Mouse (Mus musculus): ENCODE data around the gene 3110082I17Rik.

The 3110082I17Rik gene

DNA sequence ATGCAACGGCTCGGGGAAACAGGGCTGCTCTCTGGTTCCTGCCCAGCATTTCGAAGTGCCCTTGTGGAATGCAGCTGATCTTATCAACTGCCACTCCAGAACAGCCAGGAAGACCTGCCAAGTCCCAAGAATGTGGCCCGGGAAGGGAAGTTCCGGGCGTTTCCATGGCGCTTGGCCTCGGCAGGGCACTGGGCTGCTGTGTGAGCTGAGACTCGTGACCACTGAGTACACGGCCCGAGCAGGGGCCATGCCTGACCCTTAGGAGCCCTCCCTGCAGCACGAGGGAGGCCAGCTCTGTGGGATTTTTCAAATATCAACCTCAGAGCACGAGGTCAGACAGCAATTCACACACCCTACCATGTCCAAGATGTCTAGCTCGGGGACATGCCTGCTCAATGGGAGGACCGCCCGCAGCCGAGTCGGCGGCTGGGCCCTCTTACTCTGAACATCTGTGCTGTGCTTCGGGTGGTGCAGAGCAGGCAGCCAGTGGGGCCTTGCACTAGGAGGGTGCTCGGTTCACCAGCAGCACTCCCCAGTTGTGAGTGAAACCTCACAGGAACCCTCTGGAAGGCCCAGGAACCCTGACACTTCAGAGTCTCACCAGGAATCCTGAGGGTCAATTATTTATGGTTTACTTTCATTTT is 81.2 kb downstream of the 3110082I17Rik start:
- in situ Hi-C loops (cut with MboI, MseI): no loop called here

DNA sequence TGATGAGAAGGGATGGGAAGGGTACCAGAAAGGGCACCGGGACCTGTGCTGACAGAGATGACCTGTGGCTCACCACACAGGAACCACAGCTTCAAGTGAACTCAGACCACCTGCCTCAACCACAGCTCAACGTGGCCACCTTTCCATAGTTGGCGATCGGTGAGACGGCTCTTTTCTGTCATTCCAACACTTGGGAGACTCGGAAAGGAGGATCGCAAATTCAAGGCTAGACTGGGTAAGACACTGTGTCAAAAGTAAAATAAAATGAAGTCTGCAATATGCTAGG is 82.1 kb downstream of the 3110082I17Rik start:
- in situ Hi-C loops (cut with MboI, MseI): no loop called here

DNA sequence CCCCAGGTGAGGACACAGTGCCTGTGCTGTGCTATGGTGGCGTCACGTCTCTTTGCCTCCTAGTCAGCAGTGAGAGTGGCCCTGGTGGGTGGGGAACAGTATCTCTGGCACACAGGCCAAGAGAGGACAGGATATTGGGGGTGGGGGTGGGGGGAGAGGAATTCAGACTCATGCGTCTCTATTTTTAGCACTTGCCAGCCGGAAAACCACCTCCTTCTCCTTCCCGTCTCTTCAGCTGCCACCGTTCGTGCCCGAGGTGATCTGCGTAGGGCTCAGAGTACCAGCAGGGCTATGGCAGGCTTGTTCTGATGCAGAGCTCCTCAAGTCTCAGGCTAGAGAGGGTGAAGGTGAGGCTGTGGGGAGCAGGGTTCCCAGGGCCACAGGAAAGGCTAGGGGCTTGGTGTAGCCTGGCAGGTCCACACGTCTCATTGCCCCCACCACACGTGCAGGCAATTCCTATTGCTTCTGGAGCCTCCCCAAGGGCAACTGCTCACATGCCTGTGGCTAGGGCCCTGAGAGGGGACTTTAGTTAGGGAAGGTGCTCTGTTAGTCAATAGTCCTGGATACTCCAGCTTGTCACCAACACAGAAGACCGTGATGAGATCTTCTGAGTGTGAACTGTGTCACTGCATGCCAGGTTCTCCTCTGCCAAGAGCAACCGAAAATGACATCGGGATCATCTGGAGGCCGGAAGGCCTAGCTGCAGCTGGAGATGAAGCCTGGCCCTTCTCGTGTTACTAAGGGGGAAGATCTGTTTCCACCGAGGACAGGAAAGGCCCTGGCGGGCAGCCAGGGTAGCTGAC is 82.7 kb downstream of the 3110082I17Rik start, which contains the start of gene Gpr146:
Gpr146 (plus strand) TSS at position 230 of the 803 bp plus-strand sequence.
- in situ Hi-C loops (cut with MboI, MseI): no loop called here

DNA sequence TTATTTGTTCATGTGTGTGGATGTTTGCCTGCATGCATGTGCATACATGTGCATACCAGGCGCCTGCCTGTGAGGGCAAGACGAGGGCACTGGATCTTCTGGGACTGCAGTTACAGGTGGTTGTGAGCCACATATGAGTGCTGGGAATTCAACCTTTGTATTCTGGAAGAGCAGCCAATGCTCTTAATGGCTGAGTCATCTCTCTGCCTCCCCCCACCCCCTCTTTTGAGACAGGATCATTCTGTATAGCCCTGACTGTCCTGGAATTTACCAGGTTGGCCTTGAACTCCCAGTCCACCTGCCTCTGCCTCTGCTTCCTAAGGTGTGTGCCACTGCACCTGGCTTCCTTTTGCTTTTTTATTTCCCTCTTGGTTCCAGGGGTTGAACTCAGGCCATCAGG is 85.5 kb downstream of the 3110082I17Rik start:
- in situ Hi-C loops (cut with MboI, MseI): no loop called here

DNA sequence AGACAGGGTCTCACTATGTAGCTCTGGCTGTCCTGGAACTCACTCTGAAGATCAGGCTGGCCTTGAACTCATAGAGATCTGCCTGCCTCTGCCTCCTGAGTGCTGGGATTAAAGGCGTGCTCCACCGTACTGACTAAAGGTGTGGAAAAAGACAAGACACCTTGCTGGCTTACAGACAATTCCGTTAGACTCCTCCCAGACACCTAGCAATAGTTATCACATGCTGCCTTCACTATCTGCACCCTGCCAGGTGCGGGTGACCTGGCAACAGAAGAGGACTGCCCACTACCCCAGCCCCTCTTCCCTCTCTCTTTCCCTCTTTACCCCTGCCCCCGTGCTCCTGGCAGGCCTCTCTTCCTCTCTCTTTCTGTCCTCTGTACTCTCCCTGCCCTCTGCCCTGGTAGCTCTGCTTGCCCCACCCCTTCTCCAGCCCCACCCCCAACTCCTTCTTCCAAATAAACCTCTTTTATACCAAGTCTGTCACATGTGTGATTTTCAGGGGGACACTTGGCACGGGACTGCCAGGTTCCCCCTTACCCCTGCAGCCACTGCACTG is 86.4 kb downstream of the 3110082I17Rik start:
- in situ Hi-C loops (cut with MboI, MseI): no loop called here

DNA sequence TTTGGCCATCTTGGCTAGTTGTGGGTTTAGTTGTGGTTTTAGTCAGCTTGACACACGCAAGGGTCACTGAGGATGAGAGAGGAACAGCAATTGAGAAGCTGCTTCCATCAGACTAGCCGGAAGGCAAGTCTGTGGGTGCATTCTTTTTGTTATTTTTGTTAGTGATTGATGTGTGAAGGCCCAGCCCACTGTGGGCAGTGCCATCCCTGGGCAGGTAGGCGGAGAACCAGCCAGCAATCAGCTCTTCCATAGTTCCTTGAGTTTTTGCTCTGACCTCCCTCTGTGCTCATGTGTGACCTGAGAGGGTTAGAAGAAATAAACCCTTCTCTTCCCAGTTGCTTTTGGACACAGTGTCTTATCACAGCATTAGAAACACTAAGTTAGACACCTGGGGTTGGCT is 87.2 kb downstream of the 3110082I17Rik start:
- in situ Hi-C loops (cut with MboI, MseI): no loop called here

DNA sequence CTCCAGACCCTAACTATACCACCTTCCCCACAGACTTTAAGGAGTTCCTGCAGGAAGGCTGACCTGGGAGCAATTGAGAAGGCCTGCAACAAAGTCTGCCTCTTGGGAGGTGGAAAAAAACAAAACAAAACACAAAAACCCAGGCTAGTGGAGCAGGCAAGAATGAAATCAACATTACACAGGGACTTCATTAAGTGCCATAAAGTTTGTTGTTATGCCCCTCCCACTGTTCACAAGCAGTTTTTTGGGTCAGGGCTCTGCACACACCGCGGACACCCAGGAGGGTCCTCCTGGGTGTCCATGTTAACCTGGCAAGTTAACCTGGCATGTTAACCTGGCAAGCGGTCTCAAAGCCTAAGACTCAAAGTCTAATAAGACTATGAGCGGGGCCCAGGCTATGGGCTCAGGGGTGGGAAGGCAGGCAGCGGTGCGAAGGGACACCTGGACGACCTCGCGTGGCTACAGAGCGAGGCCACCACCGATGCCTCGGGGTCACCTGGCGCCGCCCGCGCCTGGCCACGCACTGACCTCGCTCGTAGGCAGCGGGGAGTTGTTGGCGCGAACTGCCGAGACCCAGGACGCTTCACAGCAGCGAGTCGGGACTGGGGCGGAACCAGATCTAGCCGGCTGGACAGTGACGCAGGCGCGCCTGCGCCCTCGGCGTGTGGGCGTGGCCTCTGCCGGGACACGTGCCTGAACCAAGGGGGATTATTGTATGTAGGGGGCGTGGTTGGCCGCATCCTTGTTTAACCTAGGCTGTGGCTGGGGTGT is 88.5 kb downstream of the 3110082I17Rik start:
- in situ Hi-C loops (cut with MboI, MseI): no loop called here

DNA sequence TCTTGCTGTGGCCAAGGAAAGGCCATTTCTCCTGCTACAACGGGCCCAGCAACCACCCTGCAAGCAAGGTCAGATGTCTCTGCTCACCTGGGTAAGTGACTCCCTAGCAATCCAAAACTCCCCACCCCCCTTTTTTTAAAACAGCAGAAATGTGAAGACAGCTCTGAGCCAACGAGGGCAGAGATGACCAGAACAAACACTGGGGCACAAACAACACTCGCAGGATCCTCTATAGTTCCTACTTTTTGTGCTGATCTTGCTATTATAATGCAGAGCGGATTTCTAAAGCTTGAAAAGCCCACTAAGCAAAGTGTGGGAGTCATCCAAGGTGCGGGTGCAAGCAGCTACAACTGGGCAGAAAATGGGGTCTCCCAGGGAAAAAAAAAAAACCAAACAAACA is 89.2 kb downstream of the 3110082I17Rik start:
- in situ Hi-C loops (cut with MboI, MseI): no loop called here

DNA sequence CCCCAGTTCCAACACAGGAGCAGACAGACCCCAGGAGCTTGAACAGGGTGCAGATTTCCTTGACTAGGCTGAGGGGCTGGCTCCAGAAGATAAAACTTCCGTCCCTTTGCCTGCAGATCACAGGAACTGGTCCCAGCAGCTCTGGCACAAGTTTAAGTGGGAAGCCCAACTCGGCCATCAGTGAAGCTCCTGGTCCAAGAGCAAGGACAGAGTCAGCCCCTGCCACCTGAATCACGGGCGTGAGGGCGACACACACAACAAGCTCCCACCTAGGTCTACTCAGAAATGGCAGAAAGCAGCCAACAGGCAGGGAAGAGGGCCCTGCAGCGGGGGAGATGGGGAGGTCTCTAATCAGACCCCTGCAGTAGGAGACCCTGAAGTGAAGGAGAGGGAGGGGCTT is 90.0 kb downstream of the 3110082I17Rik start:
- in situ Hi-C loops (cut with MboI, MseI): no loop called here

DNA sequence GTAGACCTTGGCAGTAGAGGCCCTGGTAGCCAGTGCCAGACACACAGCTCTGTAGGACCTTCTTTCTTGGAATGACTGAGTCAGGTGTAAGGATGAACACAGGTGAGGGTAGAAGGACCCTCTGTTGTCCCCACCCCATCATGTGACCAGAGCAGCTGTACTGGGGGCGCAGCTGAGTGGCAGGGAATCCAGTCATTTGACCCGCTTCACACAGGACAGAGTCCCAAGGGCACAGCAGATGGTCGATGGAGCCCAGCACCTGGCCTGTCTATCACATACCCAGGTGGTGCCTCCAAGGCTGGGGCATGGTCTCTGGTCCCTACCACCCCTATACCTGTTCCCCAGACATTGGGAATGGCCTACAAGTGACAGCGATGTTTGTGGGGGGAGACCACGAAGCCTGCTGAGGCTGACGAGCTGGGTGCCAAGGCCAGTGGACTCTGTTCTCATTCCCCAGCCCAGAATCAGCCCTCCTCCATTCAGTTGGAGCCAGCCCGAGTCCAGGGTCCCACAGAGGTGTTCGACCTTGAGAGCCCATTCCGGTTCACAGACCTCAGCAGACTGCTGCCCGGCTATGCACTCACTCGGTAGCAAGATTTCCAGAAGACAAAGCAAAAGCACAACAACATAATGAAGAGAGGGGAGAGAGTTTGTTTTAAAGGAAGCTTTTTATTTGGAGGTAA is 91.5 kb downstream of the 3110082I17Rik start:
- in situ Hi-C loops (cut with MboI, MseI): no loop called here

DNA sequence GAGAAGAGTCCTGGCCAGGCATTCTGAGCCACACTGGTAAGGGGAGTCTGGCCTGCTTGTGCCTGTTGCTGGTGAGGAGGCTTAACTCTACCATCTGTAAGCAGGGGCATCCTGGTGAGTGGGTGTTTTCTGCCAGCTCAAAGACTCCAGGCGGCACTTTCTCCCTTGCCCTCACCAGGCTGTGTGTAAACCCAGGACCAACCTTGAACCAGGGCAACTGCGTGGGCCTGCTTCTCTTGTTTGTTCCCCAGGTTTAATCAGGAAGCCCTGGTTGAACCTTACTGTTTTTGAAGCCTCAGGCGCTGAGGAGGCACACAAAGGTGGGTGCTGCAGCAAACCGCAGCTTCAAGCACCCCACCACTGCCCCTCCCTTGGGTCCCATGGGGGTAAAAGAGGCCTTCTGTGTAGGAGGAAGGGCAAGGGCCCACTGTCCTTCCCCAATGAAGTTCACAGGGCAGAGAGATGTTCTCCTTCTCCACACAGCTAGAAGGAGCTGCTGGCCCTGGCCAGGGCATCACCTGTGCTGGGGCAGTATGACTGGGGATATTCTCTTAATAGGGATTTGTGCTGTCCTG is 92.4 kb downstream of the 3110082I17Rik start:
- in situ Hi-C loops (cut with MboI, MseI): no loop called here

DNA sequence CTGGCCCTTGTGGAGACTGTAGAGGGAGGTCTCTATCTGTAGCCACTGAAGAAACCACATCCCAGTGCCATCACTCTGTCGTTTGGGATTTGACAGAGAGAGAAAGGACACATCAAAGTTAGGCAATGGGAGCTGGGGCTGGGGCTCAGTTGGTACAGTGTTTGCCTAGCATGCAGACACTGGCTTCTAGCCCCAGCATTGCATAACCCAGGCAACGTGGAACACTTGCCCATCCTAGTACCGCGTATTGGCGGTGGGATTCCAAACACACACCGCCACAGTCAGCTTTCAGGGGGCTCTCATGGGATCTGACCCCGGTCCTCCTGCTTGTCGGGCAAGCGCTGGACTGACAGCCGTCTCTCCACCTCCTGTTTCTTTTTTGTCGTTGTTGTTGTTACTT is 93.8 kb downstream of the 3110082I17Rik start:
- in situ Hi-C loops (cut with MboI, MseI): no loop called here

DNA sequence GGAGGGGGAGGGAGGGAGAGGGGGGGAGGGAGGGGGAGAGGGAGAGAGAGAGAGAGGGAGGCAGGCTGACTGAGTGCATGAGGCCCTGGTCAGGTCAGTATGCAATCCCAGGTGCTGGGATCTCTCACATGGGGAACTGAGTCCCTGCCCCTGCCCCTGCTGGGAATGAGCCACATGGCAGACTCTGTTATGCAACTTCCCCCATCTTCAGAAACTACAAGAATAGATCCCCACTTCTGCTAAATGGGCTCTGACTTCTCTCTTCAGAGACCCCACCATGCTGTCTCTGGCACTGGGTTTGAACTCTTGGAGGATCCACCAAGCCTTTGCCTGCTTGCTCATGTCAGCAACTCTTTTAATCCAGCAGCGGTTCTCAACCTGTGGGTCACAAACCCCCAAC is 94.5 kb downstream of the 3110082I17Rik start:
- in situ Hi-C loops (cut with MboI, MseI): no loop called here

DNA sequence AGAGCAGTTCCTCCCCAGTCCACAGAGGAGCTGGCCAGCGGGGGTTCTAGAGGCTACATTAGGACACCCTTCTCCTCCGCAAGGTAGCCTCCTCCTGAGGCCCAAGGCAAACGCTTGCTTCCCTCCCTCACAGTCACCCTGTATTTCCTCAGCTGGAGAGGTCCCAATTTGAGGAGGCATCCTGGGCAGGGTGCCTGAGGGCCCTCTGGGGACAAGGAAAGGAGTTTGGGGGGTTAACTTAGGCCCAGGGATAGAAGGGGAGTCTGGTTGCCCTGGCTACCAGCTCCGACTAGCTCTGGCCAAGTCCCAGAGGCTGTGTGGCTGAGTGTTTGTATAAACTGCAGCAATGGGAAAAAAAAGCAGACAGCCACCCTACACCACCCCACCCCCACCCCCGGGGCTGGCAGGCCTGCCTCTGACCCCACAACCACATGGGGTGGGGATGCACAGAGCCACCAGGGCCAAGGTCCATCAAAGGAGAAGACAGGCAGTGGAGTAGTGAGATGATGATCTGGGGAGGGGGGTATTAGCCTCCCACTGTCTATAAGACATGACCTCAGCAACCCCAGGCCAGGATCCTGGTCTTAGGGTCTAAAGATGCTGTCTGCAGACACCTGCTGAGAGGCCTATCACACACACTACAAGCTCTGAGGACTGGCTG is 95.3 kb downstream of the 3110082I17Rik start:
- in situ Hi-C loops (cut with MboI, MseI): no loop called here

DNA sequence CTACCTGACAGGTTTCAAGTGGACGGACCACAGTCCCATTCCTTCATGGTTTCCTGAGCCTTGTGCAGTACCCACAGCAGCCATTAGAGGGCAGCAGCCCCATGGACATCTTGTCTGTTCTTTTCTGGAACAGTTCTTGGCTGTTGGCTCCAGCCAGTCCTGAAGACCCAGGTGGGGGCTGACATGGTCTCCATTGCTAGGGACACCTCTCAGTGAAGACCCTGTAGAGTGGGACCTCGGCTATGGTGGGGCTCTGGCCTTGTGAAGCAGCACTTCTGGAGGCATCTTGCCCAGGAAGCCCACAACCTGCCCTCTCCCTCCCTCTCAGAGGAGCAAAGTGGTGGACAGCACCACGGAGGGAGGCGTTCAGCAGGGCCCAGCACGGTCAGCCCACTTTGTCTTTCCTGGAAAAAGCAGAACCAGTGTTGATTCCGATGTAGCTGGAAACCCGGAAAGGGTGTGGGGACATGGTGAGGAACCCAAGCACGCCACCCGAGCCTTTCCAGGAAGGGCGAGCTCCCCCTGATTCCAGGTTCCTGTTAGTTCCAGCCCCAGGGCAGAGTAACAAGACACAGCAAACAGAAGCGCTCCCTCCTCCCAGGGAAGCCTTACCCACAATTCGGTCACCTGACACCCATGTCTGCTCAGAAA is 95.9 kb downstream of the 3110082I17Rik start:
- in situ Hi-C loops (cut with MboI, MseI): no loop called here

DNA sequence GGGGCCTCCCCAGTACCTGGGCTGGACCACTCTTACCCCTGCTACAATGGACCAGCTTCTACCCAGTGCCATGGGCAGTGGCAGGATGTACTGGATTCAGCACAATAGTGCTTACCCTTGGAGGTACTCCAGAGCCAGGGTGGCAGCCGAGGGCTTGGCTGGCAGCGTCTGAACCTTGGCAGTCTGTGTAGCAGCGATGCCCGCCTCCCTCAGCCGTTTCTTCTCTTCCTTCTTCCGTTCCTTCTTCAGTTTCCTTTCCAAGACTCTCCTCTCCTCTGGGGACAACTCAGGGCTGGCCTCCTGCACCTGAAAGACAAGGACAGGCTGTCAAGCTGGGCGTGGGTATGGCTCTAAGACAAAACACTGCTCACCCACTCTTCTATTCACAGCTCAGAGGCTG is 96.5 kb downstream of the 3110082I17Rik start:
- in situ Hi-C loops (cut with MboI, MseI): no loop called here

DNA sequence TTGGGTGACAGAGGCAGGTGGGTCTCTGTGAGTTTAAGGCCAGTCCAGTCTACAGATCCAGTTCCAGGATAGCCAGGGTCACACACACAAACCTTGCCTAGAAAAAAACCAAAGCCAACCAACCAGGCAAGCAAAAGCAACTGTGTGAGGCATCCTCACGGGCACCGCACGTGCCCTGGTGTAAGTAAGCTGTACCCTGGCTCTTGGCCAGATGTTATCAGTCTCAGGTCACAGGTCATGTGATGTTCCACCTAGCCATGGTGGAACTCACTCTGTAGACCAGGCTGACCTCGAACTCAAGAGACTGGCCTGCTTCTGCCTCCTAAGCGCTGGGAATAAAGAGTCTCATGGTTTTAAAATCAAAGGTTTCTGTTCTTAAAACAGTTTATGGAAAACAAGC is 101.1 kb downstream of the 3110082I17Rik start:
- in situ Hi-C loops (cut with MboI, MseI): loop anchor here (5.0 kb wide), 1 partner anchor 77 kb away; no protein-coding TSS in a partner anchor

DNA sequence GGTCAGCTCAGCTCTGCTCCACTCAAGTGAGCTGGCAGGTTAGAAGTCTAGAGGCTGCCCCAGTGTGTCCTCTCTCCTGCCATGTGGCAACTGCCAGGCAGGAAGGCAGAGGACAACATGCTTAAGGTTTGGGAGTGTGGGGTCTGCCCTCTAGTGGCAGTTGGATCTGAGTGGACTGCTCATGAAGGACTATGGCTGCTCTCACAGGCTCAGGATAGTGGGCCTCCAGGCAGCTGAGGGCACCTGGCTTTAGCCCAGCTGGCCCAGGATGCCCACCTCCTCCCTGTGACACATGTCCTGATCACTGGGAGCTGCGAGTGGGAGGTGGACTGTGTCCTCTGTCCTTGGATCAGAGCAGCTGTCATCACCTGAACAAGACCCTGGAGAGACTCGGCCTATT is 101.7 kb downstream of the 3110082I17Rik start:
- in situ Hi-C loops (cut with MboI, MseI): loop anchor here (5.0 kb wide), 1 partner anchor 76 kb away; no protein-coding TSS in a partner anchor

DNA sequence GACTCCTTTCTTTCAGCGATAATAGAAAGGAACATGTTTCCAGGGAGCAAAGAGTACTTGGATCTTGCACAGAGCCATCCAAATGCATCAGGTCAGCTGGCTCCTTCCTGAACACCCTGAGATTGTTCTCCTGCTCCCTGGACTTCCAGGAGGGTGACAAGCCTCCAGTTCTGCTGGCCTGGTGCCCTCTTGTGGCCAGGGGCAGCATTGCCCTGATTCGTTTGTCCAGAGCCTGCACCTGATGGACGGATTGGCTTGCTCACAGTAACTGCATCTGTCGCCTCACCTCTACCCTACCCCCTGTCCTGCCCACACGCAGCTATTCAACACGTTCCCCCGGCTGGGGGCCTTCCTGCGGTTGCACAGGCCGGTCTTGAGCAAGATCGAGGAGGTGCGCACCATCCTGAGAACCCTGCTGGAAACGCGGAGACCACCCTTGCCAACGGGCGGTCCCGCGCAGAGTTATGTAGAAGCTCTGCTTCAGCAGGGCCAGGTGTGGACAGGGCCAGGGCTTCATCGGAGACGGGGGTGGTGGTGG is 105.0 kb downstream of the 3110082I17Rik start:
- in situ Hi-C loops (cut with MboI, MseI): loop anchor here (5.0 kb wide), 1 partner anchor 73 kb away; no protein-coding TSS in a partner anchor

DNA sequence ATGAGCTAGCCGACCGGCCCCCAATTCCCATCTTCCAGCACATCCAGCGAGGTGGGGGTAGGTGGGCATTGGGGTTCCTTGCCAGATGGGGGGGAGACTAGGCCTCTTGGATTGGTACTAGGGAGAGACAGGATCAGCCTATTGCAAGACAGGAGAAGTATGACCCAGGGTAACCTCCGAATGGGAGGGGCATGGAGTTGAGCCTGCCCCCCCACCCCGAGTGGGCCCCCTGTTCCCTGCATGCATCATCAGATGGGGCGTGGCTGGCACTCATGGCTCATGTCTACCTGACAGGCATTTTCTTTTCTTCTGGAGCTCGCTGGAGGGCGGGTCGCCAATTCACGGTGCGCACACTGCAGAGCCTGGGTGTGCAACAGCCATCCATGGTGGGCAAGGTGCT is 106.4 kb downstream of the 3110082I17Rik start:
- in situ Hi-C loops (cut with MboI, MseI): no loop called here
